Mouse (Mus musculus) liver (tissue): ENCODE results near the gene Dnajc7.
"Not testable (repeated sequence)": the region's sequence is repeated elsewhere in the genome, so short reads cannot be mapped to it uniquely, and the experiment has no call there.

Experiments
- DNase-seq: peaks from one replicate; pipeline ENCODE4 v3.0.0-alpha.2; 2020; ENCODE audit warnings: mixed read lengths

Gene Dnajc7

DNA sequence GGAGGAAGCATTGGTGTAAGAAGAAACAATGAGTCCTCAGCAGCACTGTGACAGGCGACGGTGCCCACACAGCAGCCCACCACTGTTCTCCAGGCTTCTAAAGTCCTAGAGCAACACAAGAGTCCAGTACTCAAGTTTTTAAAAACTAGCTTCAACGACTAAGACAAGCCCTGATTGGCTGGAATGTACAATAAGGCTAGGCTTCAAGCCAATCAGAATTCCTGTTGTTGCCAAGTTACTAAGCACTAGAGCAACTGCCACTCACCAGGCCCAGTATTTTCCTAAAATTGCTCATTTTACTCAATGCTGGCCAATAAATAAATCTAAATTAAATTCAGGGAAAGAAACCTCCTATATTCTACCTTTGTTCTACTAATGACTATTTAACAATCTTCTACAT is 6.7 kb downstream of the Dnajc7 start:
- DNase-seq = no peak

DNA sequence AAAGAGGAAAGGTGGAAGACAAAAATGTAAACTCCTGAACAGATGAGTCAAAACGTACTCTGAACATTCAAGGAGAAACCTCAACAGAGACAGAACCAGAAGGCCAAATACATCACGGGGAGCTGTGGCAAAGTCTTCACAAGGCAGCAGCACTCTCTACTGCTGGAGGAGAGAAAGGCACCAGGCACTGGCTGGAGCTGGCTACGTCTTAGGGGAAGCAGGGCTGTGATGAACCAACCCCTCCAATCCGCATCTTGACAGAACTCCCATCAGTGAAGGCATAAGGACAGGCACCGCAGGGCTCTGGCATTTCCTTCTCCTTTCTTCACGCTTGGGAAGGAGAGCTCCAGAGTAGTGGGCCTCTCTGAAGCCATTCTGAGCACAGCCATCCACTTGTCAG is 8.3 kb downstream of the Dnajc7 start:
- no peak for DNase-seq

DNA sequence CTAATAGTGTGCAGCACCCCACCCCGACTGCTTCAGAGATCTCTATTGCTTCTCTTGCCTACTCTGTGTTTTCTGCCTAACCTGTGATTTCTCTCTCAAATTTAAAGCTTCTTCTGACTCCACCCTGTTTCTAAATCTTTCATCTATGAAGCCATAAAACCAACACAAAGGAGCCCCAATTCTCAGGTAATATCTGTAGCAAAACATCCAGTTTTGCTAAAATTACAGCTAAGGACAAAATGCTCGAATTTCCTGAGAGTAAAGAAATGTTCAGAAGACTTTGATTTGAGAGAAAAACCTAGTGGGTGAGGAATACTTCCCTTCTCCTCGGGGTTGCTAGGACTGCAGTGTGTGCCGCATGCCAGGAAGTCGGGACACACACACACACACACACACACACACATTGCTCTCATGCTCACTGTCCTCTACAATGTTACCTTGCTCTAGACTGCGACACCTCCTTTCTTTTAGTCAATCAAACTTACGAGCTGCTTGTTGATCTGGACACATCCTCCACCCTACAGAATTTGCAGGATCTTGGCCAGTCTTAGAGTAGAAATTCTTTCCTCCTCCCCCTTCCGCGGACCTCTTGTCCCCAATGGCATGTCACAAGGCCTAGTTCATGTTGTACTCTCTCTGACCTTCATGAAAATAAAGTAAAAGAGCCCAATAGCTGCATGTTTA is 9.8 kb downstream of the Dnajc7 start:
- DNase-seq = no peak

GRCm38 (mm10) chr11:100609355-100609996 is 10.5 kb downstream of the Dnajc7 start:
- DNase-seq = no peak

DNA sequence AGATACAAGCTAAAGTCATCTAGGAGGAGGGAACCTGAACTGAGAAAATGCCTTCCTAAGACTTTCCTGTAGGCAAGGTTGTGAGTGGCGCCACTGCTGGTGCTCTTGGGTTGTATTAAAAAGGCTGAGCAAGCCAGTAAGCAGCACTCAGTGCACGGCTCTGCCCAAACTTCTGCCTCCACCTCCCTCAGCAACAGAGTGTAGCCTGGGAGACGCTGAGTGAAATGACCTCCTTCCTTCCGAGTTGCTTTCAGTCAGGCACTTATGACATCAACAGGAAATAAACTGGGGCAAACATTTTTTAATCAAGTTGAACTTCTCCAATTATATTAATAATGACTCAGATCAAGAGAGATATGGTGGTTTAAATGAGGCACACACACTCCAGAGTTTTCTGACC is 11.2 kb downstream of the Dnajc7 start:
- DNase-seq = no peak

DNA sequence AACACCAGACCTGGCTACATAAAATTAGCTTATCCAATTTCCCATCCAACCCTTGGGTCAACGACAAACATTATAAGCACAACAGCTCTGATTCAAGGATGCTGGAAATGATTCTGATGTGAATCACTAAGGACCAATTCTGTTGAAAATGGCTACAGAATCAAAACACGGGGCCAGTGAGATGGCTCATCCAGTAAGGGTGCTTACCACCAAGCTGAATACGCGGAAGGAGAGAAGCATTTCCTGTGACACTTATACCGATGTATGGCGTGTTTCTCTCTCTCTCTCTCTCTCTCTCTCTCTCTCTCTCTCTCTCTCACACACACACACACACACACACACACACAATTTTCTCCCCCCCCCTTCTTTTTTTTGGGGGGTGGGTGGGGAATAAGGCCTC is 12.8 kb downstream of the Dnajc7 start:
- no peak for DNase-seq

DNA sequence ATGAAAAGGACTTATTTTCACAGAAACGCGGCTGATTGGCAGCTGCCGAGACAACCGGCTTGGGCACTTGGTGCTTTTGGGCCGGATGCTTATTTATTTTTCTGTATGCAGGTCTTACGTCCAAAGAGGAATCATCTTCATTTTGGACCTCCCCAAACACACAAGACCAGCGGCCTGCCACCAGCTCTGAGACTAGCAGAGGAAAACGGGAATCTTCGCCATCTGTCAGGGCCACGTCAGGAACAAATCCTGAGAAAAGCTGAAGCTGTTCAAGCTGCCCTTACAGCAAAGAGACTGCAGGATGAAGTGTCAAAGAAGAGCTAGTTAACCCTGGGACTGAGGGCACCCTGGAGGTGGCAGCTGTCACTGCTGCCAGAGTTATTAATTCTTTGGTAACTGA is 14.5 kb downstream of the Dnajc7 start:
- no peak for DNase-seq

DNA sequence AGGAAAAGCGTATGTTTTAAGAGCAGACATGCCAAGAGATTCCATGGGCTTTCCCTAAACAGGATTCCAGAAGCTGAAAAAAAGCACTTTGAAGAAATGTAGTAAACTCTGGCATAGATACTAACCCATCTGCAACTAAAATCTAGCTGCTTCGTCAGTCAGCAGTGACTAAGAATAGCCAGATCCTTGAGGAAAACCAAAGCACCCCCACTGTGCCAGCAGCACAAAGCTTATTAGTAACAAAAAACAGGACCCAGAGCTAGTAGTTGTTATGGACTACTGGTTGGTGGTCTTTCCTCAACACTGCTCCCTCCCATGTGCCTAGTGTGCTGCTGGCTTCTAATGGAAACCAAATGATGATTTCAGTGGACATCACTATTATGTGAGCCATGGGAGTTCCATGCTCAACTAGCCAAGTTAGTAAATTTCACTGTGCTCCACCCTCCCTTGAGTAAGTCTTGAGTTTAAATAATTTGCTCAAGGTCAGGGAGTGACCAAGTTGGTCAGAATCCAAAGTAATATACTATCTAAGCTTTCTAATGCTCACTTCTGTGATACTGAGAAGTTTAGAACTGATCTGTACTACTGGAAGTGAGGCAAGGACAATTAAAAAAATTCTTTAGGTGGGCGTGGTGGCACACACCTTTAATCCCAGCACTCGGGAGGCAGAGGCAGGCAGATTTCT is 15.5 kb downstream of the Dnajc7 start:
- DNase-seq = no peak

- DNase-seq = no peak
These were observed 16.2 kb downstream of the Dnajc7 start for GRCm38 (mm10) chr11:100603813-100604212.

- DNase-seq = no peak
These were observed 16.8 kb downstream of the Dnajc7 start for GRCm38 (mm10) chr11:100603155-100603554.

DNA sequence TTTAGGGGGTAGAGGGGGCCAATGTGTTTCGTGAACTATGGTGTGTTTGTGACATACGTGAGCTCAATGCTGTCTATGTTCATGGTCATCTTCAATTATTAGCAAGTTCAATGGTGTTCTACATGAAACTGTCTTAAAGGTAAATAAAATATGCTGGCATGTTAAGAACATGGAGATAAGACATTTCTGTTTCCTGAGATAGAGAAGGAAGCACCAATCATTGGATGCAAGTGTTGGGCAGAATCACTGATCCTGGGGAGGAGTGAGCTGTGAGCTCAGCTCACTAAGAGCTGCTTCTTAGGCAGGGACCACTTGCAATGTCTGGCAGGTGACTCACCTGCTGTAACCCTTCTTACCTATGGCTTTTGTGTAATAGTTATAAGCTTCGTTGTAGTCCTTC is 18.6 kb downstream of the Dnajc7 start:
- DNase-seq = no peak

DNA sequence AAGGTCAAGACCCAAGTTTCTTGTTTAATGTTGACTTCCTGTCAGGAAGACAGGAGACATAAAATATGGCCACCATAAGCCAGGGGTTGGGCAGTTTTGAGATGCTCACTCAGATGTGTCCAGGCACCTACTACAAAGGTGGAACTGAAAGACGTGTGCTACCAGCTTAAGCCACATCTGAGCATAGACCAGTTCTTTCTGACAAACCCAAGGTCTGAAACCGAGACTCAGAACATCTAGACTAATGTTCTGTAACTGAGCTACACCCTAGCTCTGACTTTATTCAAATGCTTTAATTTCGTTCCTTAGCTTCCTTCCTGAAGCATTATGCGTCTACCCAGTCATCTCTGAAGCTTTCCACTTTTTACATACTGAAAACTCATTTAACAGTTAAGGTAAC is 21.9 kb downstream of the Dnajc7 start:
- no peak for DNase-seq

DNA sequence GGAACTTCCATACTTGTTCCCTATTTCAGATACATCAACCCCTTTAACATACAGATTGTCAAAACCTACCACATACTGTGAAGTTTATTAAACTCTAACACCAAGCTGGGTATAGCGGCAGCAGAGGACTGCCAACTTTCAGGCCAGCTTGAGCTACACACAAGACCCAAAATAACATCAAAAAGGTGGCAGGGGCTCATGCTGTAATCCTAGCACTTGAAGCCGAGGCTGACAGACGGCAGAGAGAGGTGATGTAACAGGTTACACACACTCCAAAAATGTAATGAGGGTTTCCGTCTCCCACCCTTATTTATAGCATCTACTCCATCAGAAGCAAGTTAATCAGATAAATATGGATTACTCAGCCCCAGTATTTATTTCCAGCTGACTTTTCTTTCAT is 24.4 kb downstream of the Dnajc7 start:
- DNase-seq = no peak

- no peak for DNase-seq
These were observed 25.4 kb downstream of the Dnajc7 start for GRCm38 (mm10) chr11:100594608-100595007.

GRCm38 (mm10) chr11:100592346-100593046 is 27.5 kb downstream of the Dnajc7 start:
- no peak for DNase-seq

DNA sequence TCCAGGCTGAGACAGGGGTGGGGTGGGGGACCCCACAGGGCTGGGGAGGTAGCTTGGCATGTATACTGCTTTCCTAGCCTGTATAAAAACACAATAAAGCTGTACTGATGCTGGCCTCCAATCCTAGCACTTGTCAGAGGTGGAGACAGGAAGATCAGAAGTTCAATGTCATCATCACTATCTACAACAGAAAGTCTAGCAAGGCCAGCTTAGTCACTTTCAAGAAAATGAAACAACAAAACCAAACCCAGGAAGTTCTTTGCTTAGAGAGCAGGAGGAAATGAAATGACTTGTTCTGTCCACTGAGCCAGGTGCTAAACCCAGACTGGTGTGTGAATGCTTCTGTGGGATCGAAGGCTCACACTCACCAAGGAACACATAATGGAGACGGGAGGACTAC is 31.5 kb downstream of the Dnajc7 start:
- DNase-seq = no peak

GRCm38 (mm10) chr11:100585148-100585547 is 34.8 kb downstream of the Dnajc7 start:
- no peak for DNase-seq

- DNase-seq = no peak
These were observed 35.4 kb downstream of the Dnajc7 start for GRCm38 (mm10) chr11:100584561-100584961.

- DNase-seq = no peak
These were observed 37.1 kb downstream of the Dnajc7 start for GRCm38 (mm10) chr11:100582836-100583235.

- DNase-seq = not testable (repeated sequence)
These were observed 37.6 kb downstream of the Dnajc7 start for GRCm38 (mm10) chr11:100582413-100582812.

DNA sequence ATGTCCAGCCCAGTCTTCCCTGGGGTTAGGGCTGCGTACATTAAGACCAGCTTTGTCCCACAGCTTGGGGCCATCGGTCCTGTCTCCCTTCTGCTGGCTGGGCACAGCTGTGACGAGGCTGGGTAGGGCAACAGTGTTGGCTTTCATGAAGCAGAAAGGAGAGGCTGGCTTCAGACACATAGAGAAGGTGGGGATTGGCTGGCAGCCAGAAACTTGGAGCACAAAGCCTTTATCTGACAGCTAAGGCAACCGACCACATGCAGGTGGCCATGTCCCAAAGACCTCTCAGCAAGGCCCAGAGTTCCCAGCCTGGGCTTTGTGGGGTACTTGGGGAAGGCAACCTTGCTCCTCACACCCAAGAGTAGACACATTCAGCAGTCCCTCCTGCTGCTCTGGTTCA is 38.2 kb downstream of the Dnajc7 start:
- DNase-seq = no peak

DNA sequence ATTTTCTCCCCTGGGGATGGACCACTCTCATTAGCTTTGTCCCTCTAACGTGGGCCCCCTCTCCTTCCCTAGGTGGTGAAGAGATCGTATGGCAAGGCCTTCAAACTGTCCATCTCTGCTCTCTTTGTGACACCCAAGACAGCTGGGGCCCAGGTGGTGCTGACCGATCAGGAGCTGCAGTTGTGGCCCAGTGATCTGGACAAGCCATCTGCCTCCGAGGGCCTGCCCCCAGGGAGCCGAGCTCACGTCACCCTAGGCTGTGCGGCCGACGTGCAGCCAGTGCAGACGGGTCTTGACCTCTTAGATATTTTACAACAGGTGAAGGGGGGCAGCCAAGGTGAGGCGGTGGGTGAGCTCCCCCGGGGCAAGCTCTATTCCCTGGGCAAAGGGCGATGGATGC is 39.7 kb downstream of the Dnajc7 start:
- DNase-seq = no peak

DNA sequence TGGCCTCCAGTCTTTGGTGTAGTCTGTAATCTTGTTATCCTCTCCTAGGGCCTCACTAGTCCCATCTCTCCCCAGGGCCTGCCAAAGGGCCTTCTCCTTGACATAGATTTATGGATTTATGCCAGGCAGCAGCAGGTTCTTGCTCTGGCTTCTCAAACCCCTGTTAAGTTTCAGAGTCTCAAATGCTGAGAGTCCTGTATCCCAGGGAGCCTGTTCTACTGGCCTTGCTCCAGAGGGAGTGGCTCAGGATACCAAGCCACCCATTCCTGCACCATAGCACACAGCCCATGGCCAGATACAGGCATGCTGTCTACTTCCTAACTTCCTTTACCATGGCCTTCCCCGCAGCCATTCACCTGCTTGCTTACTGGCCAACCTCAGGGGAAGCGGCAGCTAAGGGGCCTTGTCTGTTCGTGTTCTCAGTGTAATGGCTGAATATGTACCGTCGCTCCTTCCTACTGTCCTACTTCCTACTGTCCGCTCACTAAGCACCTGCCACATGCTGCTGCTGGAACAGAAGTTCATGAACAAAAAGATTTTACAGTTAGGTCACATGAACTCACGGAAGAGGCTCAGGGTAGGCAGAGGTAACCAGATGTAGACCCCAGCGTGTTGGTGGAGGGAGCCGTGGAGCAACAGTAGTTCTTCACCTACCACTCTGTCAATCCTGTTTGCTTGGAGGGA is 40.7 kb downstream of the Dnajc7 start:
- DNase-seq = no peak
